Mouse (Mus musculus): ENCODE results near the gene Dtx3l. TPM values are rescaled to one million over a fixed set of nuclear protein-coding genes. Genes with fewer than 3 reads are reported as not detected.

Gene Dtx3l
- 76.8 TPM for polyA plus RNA-seq (2014; fragmentation: Illumina TruSeq; extraction: RNeasy Lipid Tissue Mini Kit (QIAGEN cat#74804); ENCODE audit: low read depth, low replicate concordance)

DNA sequence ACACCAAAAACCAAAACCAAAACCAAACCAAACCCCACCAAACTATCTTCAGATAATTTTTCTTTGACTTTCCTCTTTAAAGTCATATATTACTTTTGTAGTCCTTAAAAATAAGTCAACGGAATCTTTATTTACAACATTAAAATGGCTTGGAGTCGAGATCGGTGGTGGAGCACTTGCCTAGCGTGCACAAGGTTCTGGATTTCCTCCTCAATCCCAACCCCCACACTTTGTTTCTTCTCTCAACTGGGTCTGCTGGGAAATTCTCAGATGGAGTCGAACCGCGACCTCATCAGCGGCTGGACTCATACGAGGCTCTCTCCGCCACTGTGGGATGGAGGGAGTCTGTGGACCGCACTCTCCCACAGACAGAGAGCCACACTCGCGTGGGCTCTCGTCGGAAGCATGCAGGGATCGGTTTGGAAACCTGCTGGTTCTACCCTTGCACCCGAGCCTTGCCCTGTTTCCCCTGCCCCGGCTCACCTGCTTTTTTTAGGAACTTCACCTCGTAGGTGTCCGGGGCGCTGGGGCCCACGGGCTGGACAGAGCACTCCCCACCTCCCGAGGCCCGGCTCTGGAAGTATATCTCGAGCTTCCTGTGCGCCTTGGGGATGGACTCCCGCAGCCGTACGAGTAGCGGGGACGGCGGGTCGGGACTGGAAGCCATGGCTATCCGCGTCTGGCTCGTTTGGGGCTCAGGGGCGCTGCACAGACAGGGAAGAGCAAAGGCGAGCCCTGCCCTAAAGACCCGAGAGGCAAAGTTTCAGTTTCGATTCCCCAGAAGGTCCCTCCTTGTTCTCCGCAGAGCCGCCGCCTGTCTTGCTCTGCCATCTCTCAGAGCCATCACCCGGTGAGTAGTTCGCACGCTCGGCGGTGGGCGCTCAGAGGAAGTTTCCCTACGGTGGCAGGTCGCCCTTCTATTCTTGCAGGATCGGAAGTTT is at the start of gene Dtx3l, which contains the start of gene Parp9:
Dtx3l (minus strand) TSS at position 941 of the 941 bp plus-strand sequence.
Parp9 (plus strand) TSS at position 260 of the 941 bp plus-strand sequence.

GRCm38 (mm10) chr16:35978450-35978849 is 39.5 kb upstream of the Dtx3l start, which contains the start of gene Kpna1:
Gene Kpna1 (plus strand): TSS chr16:35978750.

Other genes starting within 250 kb of the Dtx3l start
- gene Dirc2, start 169.8 kb downstream of the Dtx3l start, polyA plus RNA-seq (2014; fragmentation: Illumina TruSeq; extraction: RNeasy Lipid Tissue Mini Kit (QIAGEN cat#74804); ENCODE audit: low read depth, low replicate concordance) = 29.0 TPM
- gene Hspbap1, start 168.8 kb downstream of the Dtx3l start, polyA plus RNA-seq (2014; fragmentation: Illumina TruSeq; extraction: RNeasy Lipid Tissue Mini Kit (QIAGEN cat#74804); ENCODE audit: low read depth, low replicate concordance) = 4.2 TPM
- 58.3 TPM for gene Parp14, start 67.6 kb downstream of the Dtx3l start, polyA plus RNA-seq (2014; fragmentation: Illumina TruSeq; extraction: RNeasy Lipid Tissue Mini Kit (QIAGEN cat#74804); ENCODE audit: low read depth, low replicate concordance)
- 97.8 TPM for gene Parp9, start 681 bp downstream of the Dtx3l start, polyA plus RNA-seq (2014; fragmentation: Illumina TruSeq; extraction: RNeasy Lipid Tissue Mini Kit (QIAGEN cat#74804); ENCODE audit: low read depth, low replicate concordance)
- 94.7 TPM for gene Kpna1, start 39.6 kb upstream of the Dtx3l start, polyA plus RNA-seq (2014; fragmentation: Illumina TruSeq; extraction: RNeasy Lipid Tissue Mini Kit (QIAGEN cat#74804); ENCODE audit: low read depth, low replicate concordance)
- gene Wdr5b, start 102.0 kb upstream of the Dtx3l start, polyA plus RNA-seq (2014; fragmentation: Illumina TruSeq; extraction: RNeasy Lipid Tissue Mini Kit (QIAGEN cat#74804); ENCODE audit: low read depth, low replicate concordance) = 9.1 TPM
- 166 TPM for gene Fam162a, start 132.4 kb upstream of the Dtx3l start, polyA plus RNA-seq (2014; fragmentation: Illumina TruSeq; extraction: RNeasy Lipid Tissue Mini Kit (QIAGEN cat#74804); ENCODE audit: low read depth, low replicate concordance)
- gene Ccdc58, start 132.5 kb upstream of the Dtx3l start, polyA plus RNA-seq (2014; fragmentation: Illumina TruSeq; extraction: RNeasy Lipid Tissue Mini Kit (QIAGEN cat#74804); ENCODE audit: low read depth, low replicate concordance) = 158 TPM
- gene Csta1, start 192.1 kb upstream of the Dtx3l start, polyA plus RNA-seq (2014; fragmentation: Illumina TruSeq; extraction: RNeasy Lipid Tissue Mini Kit (QIAGEN cat#74804); ENCODE audit: low read depth, low replicate concordance) = 7.3 TPM
- gene Stfa2l1, start 217.7 kb upstream of the Dtx3l start, polyA plus RNA-seq (2014; fragmentation: Illumina TruSeq; extraction: RNeasy Lipid Tissue Mini Kit (QIAGEN cat#74804); ENCODE audit: low read depth, low replicate concordance) = not detected
- gene Gm5483, start 245.1 kb upstream of the Dtx3l start, polyA plus RNA-seq (2014; fragmentation: Illumina TruSeq; extraction: RNeasy Lipid Tissue Mini Kit (QIAGEN cat#74804); ENCODE audit: low read depth, low replicate concordance) = not detected

Data from sigmoid colon, adult 10 weeks (tissue).